Mouse (Mus musculus) gastrocnemius, postnatal 36 days (tissue): ENCODE measurements around the gene Ciart. TPM values are rescaled to one million over a fixed set of nuclear protein-coding genes. Genes with fewer than 3 reads are reported as not detected.

ENCODE experiments used
- total RNA-seq, 2 experiments: library from RNA; stranded (reverse); gene quantifications; 2 replicates each; pipeline ENCODE4 v1.2.3; 2021

Gene Ciart
- total RNA-seq, 2 experiments from 2014 or later: 4.4 to 7.9 TPM

Other genes starting within 250 kb of the Ciart start
- gene Mcl1, start 223.5 kb downstream of the Ciart start, total RNA-seq: 100 to 1,000 TPM; 109 to 130 TPM
- gene Adamtsl4, start 194.3 kb downstream of the Ciart start, total RNA-seq: 10 to 100 TPM; 25.7 to 41.2 TPM
- 10 to 100 TPM; 14.3 to 28.4 TPM for gene Ecm1, start 142.7 kb downstream of the Ciart start, total RNA-seq
- gene Tars2, start 122.0 kb downstream of the Ciart start, total RNA-seq: 10 to 100 TPM; 28.0 to 28.7 TPM
- 10 to 100 TPM; 27.8 to 36.1 TPM for gene Rprd2, start 63.4 kb downstream of the Ciart start, total RNA-seq
- gene Prpf3, start 26.4 kb downstream of the Ciart start, total RNA-seq: 10 to 100 TPM; 12.5 to 14.5 TPM
- gene Mrps21, start 10.7 kb downstream of the Ciart start, total RNA-seq: 100 to 1,000 TPM; 289 to 304 TPM
- 1 to 10 TPM; 1.8 to 4.0 TPM for gene BC028528, start 9.8 kb upstream of the Ciart start, total RNA-seq
- gene Aph1a, start 11.7 kb upstream of the Ciart start, total RNA-seq: 10 to 100 TPM; 41.7 to 48.0 TPM
- 10 to 100 TPM; 71.9 to 92.1 TPM for gene Car14, start 22.4 kb upstream of the Ciart start, total RNA-seq
- gene Anp32e, start 47.0 kb upstream of the Ciart start, total RNA-seq: 10 to 100 TPM; 67.1 to 71.1 TPM
- gene Plekho1, start 113.8 kb upstream of the Ciart start, total RNA-seq: 10 to 100 TPM; 17.6 to 23.6 TPM
- gene Vps45, start 176.2 kb upstream of the Ciart start, total RNA-seq: 10 to 100 TPM; 13.4 to 17.5 TPM
- 10 to 100 TPM; 46.6 to 49.0 TPM for gene Otud7b, start 222.3 kb upstream of the Ciart start, total RNA-seq